Comparison of ENCODE assay signal across 13 mouse cellular contexts in genomic region chr9:93098008-93098581, GRCm38 (mm10).
"Had no signal": no experiment of that assay in that cellular context is flagged by ENCODE, and none has a peak within 500 bp of the region (broad histone marks: within the 10 kb centered on the region; RNA-seq: fewer than 3 reads in every experiment).

No protein-coding gene starts in this region.

- H3K27me3 ChIP-seq: liver, embryonic 15.5 days had no signal

- H3K27ac ChIP-seq: left cerebral cortex, adult 2 months; limb, embryonic 10.5 days; liver, embryonic 15.5 days had no signal

- H3K9ac ChIP-seq: liver, embryonic 15.5 days had no signal

- H3K9me3 ChIP-seq: limb, embryonic 10.5 days; liver, embryonic 15.5 days had no signal

- ATAC-seq: lung, postnatal 0 days had no signal

- H3K4me2 ChIP-seq: liver, embryonic 11.5 days; liver, embryonic 15.5 days had no signal

- H3K4me1 ChIP-seq: limb, embryonic 10.5 days; liver, embryonic 15.5 days had no signal

- DNase-seq: kidney, adult 8-10 months; kidney, postnatal 25 days; lung, adult 2 months; lung, postnatal 36 days; right cerebral cortex, postnatal 4 days; spleen, adult 18-20 months; thymus, adult 18-20 months; thymus, postnatal 25 days had no signal

- H3K36me3 ChIP-seq: limb, embryonic 10.5 days; liver, embryonic 15.5 days had no signal

- H3K4me3 ChIP-seq: left cerebral cortex, adult 2 months; limb, embryonic 10.5 days; liver, embryonic 15.5 days had no signal
